Mouse (Mus musculus) gastrocnemius, adult 18-20 months (tissue): ENCODE data around the gene Gm49380. TPM values are rescaled to one million over a fixed set of nuclear protein-coding genes. Genes with fewer than 3 reads are reported as not detected.

ENCODE experiments used
- DNase-seq: peaks from one replicate; pipeline ENCODE4 v3.0.0; 2021; ENCODE audit warnings: low spot score
- total RNA-seq, 2 experiments: library from RNA; stranded (reverse); gene quantifications; 2 replicates each; pipeline ENCODE4 v1.2.3; 2021

Gene Gm49380
- total RNA-seq, 2 experiments from 2014 or later: 0.43 to 1.9 TPM

DNA sequence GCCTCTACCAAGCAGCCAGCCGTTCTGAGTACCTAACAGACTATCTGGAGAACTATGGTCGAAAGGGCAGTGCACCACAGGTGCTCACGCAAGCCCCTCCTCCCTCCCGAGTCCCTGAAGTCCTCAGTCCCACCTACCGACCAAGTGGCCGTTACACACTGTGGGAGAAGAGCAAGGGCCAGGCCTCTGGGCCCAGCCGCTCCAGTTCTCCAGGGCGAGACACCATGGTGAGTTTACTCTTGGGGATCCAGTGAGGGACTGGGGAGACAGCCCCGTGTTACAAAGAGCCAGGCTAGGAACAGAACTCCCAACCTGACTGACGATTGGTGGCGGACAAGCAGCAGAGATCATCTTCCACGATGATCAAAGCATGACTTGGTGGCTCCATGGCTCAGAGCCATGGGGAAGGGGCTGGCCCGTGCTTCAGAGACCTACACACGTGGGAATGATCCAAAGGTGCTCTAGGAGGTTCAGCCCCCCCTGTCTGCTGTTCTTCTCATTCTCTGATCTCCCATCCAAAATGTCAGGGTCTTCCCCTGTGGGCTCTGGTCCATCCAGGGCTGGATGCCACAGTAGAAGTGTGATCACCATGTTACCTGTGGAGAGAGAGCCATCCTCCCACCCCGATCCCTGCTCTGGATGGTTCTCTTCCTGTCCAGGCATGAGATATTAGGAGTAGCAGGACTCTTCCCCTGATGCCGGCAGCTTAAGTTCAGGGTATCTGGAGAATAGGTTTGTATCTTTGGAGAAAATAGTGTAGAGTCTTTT, 37.1 kb downstream of the Gm49380 start:
- DNase-seq: peak; percentile 9

DNA sequence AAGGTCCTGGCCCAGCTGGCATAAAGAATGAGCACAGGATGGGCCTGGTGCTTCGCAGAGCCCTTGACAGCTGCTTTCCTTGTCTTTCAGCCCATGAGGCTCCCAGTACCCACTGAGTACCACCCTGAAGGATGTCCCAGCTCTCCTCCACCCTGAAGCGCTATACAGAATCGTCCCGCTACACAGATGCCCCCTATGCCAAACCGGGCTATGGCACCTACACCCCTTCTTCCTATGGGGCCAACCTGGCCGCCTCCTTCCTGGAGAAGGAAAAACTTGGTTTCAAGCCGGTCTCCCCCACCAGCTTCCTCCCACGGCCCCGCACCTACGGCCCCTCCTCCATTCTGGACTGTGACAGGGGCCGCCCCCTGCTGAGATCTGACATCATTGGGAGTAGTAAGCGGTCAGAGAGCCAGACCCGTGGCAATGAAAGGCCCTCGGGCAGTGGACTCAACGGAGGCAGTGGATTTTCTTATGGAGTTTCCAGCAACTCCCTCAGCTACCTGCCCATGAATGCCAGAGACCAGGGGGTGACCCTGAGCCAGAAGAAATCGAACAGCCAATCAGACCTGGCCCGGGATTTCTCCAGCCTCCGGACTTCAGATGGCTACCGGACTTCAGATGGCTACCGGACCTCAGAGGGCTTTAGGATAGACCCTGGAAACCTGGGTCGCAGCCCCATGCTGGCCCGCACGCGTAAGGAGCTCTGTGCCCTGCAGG, 37.9 kb downstream of the Gm49380 start:
- DNase-seq: peak; percentile 9

DNA sequence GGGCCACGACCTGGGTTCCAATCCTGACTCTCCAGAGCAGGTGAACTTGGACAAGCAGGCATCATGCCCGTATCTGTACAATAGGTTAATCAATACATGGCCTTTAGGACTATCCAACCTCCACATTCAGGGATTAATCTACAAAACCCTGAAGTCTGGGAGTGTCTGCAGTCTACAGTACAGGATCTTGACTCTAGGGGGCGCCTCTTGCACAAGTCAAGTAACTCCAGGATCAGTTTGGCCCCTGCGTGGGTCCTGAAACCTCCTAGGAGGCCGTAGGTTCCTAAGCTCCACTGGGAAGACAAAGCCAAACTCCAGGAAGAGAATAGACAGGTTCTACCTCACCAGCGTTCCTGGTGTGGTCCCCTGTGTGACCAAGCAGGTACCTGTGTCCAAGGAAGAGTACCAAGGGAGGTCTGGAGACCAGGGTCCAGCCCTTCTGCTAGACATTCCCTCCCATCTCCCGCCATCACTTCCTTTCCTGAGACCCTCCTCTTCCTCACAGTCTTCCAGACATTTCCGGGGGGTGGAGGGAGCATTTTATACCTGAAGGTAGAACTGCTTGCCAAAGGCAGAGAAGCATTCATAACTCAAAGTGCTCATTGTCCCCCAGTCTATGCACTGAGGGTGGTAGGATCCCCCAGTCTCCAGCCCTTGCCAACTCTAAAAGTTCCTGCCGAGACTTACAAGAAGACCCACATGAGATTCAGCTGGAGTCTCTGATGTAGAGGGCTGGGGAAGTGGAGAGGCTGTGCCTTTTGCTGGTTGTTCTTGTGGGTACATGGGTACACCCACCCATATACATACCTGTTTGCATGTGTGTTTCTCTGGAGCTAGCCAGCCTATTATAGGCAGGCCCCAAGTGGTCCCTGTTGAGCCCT, 38.7 kb downstream of the Gm49380 start:
- DNase-seq: no peak

DNA sequence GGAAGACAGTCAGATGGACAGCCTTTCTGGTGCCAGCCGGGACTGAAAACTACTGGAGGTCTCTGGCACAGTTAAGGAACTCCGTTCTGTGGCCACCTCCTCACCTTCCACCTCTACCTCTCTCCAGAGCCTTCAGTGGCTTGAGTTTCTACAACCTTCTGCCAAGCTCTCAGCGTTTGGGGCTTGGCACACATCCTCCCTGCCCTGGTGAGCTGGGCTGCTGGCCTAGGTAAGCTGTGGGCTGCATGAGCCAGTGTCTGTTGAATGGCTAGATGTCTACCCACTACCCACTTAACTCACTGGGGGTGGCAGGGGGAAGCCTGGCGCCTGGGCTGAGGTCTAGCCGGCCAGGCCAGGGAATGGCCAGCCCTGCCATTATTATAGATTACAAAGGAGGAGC, 40.2 kb downstream of the Gm49380 start:
- DNase-seq: peak; percentile 66

DNA sequence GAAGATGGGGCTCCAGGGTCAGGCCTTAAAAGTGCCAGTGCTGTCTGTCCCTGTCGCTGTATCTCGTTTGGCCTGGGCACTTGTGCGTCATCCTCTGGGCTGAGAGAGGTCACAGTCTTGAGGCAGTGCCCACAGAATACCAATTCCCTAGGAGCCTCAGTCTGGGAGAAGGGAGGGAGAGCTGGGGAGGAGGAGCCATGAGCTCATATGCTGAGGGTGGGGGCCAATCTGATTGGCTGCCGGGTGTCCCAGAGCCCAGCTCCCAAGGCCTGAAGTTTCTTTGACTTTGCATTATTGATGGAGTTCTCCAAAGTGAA, 40.7 kb downstream of the Gm49380 start:
- peak; percentile 86 for DNase-seq

DNA sequence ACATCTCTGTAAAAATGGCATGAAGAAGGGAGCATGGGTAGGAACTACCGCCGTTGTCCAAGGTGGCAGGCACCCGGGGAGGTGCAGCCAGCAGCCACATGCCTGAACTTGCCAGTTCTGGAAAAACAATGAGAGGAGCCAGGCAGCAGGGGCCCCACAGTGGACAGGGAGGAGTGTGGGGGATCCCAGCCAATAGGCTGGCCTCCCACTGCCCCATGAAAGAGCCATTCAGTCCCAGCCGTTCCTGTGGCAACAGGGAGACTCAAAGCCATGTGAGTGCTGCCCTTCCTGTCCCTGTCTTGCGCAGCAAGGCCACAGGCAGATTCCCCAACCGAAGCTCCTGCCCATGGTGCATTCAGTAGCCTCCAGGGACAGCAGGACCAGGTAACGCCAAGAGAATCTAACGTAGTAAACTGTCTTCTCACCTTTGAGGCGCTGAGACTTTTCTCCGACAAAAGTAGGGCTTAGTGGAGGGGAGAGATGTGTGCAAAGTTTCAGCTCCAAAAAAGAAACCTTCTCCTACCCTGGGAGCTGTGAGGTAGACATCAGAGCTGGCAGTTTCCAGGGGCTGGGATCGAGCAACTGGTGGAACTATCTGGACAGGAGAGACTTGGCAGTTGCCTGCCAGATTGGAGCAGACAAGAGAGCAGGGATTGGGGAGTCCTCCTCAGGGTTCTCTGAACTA, 41.2 kb downstream of the Gm49380 start:
- no peak for DNase-seq

DNA sequence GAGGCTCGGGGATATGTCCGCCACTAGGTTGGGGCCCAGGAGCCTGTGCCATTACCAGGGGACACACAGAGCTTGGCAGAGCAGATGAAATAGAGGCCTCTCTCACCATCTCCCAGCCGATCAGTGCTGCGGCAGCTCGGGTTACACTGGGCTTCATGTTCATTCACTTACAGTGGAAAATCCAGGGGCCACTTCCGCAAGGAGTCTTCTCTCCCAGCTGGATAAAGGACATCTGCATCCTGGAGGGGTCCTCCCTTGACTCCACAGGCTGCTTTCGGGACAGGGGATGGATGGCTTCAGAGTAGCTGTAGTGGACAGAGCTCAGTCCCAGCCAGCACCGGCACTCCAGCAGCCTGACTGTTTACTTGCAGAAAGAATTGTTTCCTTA, 42.5 kb downstream of the Gm49380 start:
- DNase-seq: no peak

DNA sequence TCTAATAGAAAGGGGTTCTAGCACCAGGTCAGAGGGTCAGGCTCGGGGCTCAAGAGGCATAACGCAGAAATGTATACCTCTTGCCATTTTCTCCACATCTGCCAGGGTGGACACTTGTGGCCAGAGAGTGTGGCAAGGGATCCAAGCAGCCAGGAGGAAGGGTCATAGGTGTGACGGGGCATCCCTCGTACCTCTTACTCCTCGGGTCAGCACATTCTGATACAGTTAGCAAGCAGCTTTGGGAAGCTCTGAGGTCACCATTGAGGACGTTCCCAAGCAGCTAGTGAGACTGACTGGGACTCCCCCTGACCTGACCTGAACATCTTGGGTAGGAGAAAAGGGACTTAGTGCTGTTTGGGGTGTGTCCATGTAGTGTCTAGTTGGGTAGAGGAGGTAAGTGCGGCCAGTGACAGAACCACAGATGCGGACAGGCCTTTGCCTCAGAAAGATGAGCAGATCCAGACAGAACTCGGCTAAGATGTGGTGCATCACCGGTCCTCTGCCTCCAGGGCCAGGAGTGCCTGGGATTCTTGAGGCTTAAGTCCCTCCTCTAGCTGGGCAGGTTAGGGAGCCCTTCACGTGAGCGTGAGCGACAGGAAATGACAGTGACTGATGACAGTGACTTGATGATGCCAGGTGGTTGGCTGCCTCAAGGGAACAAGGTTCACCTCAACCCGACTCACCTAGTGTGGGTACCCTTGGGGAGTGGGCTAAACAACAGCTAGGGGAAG, 43.0 kb downstream of the Gm49380 start:
- DNase-seq: peak; percentile 62

DNA sequence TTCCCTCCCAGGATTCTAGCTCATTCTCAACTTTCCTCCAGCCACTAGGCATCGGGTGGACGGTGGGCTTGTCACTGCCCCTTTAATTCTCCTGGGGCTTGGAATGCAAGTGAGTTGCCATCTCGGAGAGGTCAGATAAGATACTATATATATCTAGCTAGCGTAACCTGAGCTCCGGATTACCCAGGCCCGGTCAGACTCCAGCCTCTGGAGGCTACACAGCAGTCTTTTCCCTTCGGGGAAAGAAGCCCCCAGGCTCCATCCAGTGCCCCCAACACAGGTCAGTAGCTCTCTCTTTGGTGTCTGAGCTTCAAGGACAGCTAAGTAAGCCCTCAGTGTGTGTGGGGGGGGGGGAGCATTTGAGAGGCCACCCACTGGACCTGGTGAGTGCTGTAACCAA, 44.0 kb downstream of the Gm49380 start:
- DNase-seq: peak; percentile 69

DNA sequence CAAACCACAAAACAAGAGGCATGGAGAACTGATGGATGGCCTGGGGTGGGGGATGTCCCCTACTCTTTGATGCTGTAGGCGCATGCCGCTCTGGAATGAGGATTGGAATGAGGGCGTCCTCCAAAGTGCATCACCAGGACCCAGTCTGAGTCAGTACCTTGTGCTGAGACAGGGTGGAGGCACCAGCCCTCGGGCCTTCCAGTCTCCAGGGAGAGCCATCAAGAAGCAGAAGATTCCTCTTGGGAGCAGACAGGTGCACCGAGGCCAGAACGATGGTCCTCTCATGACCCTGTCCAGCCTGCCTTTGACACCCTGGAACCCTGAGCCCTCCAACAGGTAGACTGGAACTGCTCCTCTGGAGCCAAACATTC, 45.4 kb downstream of the Gm49380 start:
- DNase-seq: peak; percentile 23

DNA sequence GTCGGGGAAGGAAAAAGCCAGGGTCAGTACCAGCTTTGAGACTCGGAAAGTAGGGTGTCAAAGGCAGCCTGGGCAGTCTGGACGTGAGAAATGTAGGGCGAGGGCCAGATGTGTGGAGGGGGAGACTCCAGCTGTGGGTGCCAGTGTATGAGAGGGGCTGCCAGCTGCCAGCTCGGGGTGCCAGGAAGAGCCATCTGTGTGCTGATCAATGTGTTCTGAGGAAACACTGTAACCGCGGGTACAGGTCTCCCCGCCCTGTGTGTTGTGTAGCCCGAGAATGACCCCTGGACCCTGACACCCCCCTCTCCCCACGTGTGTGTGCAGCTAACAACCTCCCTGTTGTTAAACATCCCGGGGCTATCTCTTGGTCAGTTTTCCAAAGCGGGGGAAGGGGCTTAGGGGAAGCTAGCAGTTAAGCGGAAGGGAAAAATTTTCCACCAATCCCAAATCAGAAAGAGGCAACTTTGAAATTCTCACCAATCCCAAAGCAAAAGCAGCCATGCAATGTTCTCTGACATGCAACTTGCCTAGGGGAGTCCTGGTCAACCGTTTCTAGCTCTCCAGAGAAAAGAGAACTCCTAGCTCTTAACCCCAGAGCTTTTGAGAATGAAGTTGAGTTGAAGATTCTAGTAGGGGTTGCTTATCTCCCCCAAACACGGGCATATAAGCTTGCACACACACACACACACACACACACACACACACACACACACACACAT, 45.9 kb downstream of the Gm49380 start:
- no peak for DNase-seq

DNA sequence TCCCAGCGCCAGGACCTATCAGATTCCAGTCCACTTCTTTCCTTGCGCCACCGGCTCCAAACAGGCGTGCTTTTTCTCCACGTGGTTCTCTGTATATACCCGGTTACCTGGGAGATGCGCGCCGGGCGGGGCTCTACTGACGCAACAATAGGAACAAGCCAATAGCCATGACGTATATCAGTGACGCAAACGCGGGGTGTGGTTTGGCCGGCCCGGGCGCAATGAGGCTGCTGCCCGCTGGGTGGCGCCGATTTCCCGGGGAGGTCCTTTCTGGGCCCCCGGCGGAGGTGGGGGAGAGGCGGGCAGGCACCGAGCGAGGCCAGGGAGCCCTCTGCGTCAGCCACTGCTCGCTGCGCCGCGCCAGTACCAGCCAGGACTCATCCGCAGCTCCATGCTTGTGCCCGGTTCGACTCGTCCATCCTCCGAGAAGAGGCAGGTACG, 46.5 kb downstream of the Gm49380 start, which contains the start of gene Usp2:
Gene Usp2 (plus strand): TSS at position 237 of the 441 bp plus-strand sequence.
- peak; percentile 100 for DNase-seq

DNA sequence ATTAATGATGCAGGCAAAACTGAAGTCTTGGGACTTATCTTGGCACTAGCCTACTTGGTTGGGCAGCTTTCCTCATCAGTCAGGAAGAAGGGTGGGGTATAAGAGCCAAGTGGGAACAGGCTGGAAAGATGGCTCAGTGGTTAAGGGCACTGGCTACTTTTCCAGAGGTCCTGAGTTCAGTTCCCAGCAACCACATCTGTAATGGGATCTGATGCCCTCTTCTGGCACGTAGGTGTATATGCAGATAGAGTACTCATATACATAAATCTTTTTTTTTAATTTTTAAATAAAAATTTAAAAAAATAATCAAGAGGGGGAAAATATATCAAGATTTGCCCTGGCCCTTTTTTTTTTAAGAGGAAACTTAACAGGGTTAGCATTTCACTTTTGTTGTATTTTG, 48.1 kb downstream of the Gm49380 start:
- no peak for DNase-seq

DNA sequence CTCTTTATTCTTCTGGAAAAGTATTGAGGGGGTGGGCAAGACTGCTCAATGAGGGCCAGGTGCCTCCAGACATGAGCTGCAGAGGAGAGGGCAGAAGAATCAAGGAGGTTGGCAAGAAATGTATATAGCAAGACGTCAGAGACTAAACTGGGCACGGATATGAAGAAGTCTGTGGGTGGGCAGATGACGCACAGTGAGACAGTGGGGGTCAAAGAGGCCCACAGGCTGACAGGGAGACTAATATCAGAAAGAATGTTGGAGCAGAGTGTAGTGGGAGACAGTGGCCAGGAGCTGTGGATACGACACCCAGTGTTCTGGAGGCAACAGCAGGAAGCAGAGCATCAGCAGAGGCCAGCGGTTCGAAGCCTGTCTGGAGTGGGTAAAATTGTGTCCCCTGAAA, 54.7 kb downstream of the Gm49380 start:
- DNase-seq: no peak

DNA sequence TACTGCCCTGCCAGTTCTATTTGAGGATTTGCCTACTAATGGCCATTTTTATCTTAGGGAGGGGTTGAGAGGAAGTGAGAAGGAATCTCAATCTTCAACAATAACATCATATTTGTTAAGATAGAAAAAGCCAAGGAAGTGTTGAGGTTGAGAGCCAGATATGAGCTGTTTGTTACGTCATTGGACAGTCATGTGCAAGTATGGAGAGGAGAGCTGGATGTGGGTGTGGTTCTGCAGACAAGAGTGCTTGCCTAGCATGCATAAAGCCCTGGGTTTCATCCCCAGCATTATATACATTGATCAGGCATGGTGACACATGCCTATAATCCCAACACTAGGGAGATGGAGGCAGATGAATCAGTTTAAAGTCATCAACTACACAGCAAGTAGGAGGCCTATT, 59.4 kb downstream of the Gm49380 start:
- DNase-seq: no peak

DNA sequence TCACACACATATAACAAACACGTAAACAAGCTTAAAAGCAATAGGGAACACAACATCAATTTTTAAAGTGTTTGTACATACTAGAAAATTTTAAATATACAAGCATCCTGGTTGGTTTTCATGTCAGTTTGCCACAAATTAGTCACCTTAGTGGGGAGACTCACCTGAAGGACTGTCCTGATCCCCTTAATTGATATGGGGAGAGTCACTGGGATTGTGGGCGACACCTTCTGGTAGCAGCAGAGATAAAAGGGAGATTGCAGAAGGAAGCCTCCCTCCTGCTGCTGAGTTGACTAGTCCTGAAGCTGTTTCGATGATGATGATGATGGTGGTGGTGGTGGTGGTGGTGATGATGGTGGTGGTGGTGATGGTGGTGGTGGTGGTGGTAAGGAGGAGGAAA, 60.4 kb downstream of the Gm49380 start:
- DNase-seq: no peak

DNA sequence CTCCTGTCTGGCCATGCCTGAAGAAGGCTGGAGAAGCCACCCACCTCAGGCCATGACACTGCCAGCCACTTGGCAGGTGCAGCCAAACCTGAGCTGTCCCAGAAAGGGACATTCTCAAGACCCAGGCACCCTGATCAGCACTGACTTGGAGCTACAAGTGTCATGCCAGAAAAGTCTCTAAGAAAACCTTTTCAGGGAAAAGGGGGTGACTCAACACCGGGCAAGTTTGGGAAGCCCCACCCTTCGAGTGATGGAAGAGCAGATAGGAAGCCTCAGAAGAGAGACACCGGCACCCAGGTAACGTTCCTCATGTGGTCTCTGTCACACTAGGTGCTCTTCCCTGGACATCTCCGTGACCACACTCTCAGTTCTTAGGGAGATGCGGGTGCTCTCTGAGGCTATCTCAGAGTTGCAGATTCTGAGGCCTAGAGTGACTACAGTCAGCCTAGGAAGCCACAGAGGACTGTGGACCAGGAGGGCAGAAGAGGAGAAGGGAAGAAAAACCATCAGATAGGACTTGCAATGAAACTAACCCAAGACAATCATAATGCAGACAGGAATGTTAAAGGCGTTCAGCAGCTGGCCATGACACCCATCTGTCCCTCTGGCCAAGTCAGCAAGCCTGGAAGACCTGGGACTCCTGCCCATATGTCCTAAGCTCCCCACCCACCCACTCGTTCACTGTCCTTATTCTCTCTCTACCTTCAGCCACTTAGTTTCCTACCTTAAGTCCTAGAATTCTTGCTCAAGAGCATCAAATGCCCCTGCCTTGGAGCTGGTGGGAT, 63.7 kb downstream of the Gm49380 start:
- DNase-seq: no peak

DNA sequence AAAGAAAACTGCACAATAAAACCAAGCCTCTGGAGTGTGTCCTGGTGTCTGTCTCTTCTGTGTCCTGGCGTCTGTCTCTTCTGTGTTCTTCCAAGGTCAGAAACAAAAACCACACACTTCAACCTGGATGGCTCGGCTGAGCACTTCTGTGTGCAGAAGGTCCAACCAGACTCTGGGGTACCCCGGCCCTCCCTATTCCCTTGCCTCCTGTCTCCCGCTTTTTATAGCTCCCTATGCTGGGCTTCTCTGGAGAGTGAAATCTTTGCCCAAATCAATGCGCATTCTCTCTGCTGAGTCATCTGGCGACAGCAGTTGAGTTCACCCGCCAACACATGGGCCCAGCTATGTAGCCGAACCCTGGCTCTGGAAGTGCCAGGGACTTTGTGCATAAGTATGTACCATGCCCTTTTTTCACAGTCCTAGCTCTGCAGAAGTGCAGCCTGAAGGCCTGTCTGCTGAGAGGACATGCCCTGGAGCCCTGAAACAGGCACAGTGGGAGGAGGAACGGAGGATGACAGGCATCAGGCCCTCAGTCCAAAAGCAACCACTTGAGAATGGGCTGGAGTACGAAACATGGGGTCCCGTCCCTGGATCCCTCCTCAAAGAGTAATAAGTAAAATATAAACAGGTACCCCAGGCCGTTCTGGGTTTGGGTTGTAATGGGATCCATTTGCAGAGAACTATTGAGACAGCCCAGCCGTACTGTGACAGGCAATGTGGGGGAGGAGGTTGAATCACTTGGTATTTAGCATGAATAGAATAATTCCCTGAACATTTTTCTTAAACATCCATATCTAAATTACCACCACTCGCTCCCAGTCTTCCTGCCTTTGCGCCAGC, 64.5 kb downstream of the Gm49380 start:
- DNase-seq: no peak
